Mouse (Mus musculus) ES-Bruce4 (cell line): Measurements from ENCODE around the gene Ppme1. TPM values are rescaled to one million over a fixed set of nuclear protein-coding genes. Genes with fewer than 3 reads are reported as not detected.

ENCODE experiments used
- H3K27ac ChIP-seq: 2 replicates; pipeline ENCODE4 v1.5.1; 2012; ENCODE audit warnings: low read length, inconsistent platforms; ENCODE audit not compliant: insufficient read depth
- H3K27me3 ChIP-seq: 2 replicates; pipeline ENCODE4 v1.6.1; 2012; ENCODE audit warnings: mild to moderate bottlenecking, low read length, inconsistent platforms; ENCODE audit not compliant: control insufficient read depth, poor library complexity, insufficient read depth, severe bottlenecking
- H3K36me3 ChIP-seq: 2 replicates; pipeline ENCODE4 v1.6.1; 2012; ENCODE audit warnings: inconsistent platforms, mild to moderate bottlenecking, low read length, moderate library complexity; ENCODE audit not compliant: control insufficient read depth, poor library complexity, insufficient read depth, severe bottlenecking
- H3K4me1 ChIP-seq: one replicate; pipeline ENCODE4 v1.8.1; 2011; ENCODE audit warnings: low read length; ENCODE audit not compliant: control insufficient read depth, insufficient read depth
- H3K4me3 ChIP-seq: 2 replicates; pipeline ENCODE4 v1.5.1; 2011; ENCODE audit warnings: low read depth, mild to moderate bottlenecking, low read length
- H3K9ac ChIP-seq: 2 replicates; pipeline ENCODE4 v1.6.1; 2012; ENCODE audit warnings: low read depth, mild to moderate bottlenecking, inconsistent platforms; ENCODE audit not compliant: poor library complexity, severe bottlenecking
- H3K9me3 ChIP-seq: replicated peaks from 2 replicates; pipeline ENCODE4 v1.6.1; 2012; ENCODE audit warnings: mild to moderate bottlenecking, low read length, inconsistent platforms; ENCODE audit not compliant: control insufficient read depth, poor library complexity, insufficient read depth, severe bottlenecking
- CTCF ChIP-seq: IDR thresholded peaks from one replicate; pipeline ENCODE4 v1.8.1; 2011; ENCODE audit warnings: low read depth, low read length
- EP300 ChIP-seq: IDR thresholded peaks from 2 replicates; pipeline ENCODE4 v1.6.1; 2011; ENCODE audit warnings: low read depth, low read length; ENCODE audit not compliant: insufficient read depth
- POLR2A ChIP-seq: IDR thresholded peaks from one replicate; pipeline ENCODE4 v1.8.1; 2011; ENCODE audit warnings: low read length; ENCODE audit not compliant: insufficient read depth
- polyA plus RNA-seq: library from polyadenylated mRNA; stranded (reverse); fragments of >200 nt; gene quantifications from 2 replicates; pipeline ENCODE4 v1.2.4, GENCODE M21; 2011; ENCODE audit warnings: low read depth; ENCODE audit not compliant: missing spikeins, insufficient read depth, insufficient read length

Ppme1 gene
- polyA plus RNA-seq: 46.7 and 64.8 TPM in 2 replicates

- Histone ChIP-seq H3K4me1 (no peaks in the 10 kb centered on the region), H3K27me3 (no peaks in the 10 kb centered on the region), H3K9ac (peak within 1 kb of the TSS; percentile 75), H3K9me3 (no peaks in the 10 kb centered on the region), H3K36me3 (peaks cover 8% of the 10 kb centered on the region), H3K4me3 (peak within 1 kb of the TSS; percentile 78), H3K27ac (no peak within 1 kb of the TSS)
- TF ChIP-seq EP300 (no peak), CTCF (peak; percentile 26), POLR2A (peak; percentile 88)
Observed at GRCm38 (mm10) chr7:100371495-100372451, at the start of gene Ppme1, which contains the start of gene C2cd3. TSS of gene Ppme1 (minus strand) at chr7:100372307. TSS of gene C2cd3 (plus strand) at chr7:100372233.

GRCm38 (mm10) chr7:100408684-100409083 is 36.6 kb upstream of the Ppme1 start:
- no peak overlapping the region for H3K27ac ChIP-seq
- H3K9me3 ChIP-seq: no peaks in the 10 kb centered on the region
- no peaks in the 10 kb centered on the region for H3K4me1 ChIP-seq
- H3K27me3 ChIP-seq: no peaks in the 10 kb centered on the region
- H3K4me3 ChIP-seq: no peak overlapping the region
- peaks cover 10% of the 10 kb centered on the region; the same call in 1 of the 2 replicates for H3K36me3 ChIP-seq
- no peak overlapping the region for H3K9ac ChIP-seq
- TF ChIP-seq POLR2A (no peak), EP300 (no peak), CTCF (no peak)

- H3K4me3 ChIP-seq: no peak overlapping the region
- no peak for TF ChIP-seq POLR2A
- H3K27me3 ChIP-seq: no peaks in the 10 kb centered on the region
- H3K9me3 ChIP-seq: no peaks in the 10 kb centered on the region
- no peak overlapping the region for H3K9ac ChIP-seq
- H3K27ac ChIP-seq: no peak overlapping the region
- peaks cover 9% of the 10 kb centered on the region; the same call in 1 of the 2 replicates for H3K36me3 ChIP-seq
- no peaks in the 10 kb centered on the region for H3K4me1 ChIP-seq
Observed at GRCm38 (mm10) chr7:100407677-100408076, 35.6 kb upstream of the Ppme1 start.

GRCm38 (mm10) chr7:100402715-100403114 is 30.6 kb upstream of the Ppme1 start:
- Histone ChIP-seq H3K9ac (no peak overlapping the region), H3K9me3 (no peaks in the 10 kb centered on the region), H3K36me3 (peaks cover 10% of the 10 kb centered on the region), H3K27me3 (no peaks in the 10 kb centered on the region), H3K4me1 (no peaks in the 10 kb centered on the region), H3K27ac (no peak overlapping the region), H3K4me3 (no peak overlapping the region)
- TF ChIP-seq EP300 (no peak), POLR2A (no peak), CTCF (no peak)

- Histone ChIP-seq H3K4me3 (no peak overlapping the region), H3K27ac (no peak overlapping the region), H3K36me3 (peaks cover 10% of the 10 kb centered on the region), H3K9me3 (no peaks in the 10 kb centered on the region), H3K27me3 (no peaks in the 10 kb centered on the region), H3K4me1 (no peaks in the 10 kb centered on the region), H3K9ac (no peak overlapping the region)
- TF ChIP-seq CTCF (no peak), POLR2A (no peak), EP300 (no peak)
Observed at GRCm38 (mm10) chr7:100400899-100401539, 28.9 kb upstream of the Ppme1 start.
